Mouse (Mus musculus): ENCODE measurements around the gene Emc8.

Emc8 gene

DNA sequence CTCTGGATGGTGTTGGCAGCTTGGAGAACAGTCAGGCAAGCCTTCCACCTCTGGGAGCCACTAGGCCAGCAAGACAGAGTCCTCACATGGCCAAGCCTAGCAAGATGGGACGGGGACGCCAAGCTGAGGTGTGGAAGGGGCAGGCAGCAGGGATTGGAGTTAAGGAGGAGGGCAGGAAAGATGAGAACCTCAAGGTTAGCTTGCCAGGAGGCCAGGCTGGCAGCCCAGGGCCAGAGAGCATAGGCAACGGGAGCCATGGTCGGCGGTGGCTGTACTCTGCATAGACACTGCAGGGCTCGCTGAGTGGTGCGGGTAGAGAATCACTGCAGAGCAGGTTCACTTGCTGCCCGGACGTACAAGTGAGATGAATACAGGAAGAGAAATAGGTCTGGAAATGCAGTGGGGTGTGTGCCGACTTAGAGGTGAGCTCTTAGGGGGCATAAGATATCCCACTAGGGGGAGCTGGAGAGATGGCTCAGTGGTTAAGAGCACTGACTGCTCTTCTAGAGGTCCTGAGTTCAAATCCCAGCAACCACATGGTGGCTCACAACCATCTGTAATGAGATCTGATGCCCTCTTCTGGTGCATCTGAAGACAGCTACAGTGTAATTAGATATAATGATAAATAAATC, 26.2 kb downstream of the Emc8 start:
- DNase-seq (ENCODE audit: low read depth, low spot score), result no peak

DNA sequence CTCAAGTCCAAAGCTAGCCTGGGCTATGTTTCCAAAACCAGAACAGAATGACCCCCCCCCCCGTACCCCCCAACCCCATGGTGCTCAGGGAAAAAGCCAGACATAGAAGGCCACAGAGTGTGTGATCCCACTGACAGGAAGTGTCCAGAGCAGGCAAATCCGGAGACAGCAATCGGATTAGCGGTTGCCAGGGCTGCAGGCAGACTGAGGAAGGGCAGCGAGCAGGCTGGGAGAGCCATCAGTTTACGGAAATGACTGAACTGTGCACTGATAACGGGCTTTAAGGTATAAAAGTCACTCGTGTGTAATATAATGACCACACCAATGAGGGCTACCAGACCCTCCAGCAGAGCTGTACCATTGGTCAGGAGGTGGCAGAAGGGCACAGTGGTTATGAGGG, 27.1 kb downstream of the Emc8 start:
- DNase-seq (ENCODE audit: low read depth, low spot score), result no peak

DNA sequence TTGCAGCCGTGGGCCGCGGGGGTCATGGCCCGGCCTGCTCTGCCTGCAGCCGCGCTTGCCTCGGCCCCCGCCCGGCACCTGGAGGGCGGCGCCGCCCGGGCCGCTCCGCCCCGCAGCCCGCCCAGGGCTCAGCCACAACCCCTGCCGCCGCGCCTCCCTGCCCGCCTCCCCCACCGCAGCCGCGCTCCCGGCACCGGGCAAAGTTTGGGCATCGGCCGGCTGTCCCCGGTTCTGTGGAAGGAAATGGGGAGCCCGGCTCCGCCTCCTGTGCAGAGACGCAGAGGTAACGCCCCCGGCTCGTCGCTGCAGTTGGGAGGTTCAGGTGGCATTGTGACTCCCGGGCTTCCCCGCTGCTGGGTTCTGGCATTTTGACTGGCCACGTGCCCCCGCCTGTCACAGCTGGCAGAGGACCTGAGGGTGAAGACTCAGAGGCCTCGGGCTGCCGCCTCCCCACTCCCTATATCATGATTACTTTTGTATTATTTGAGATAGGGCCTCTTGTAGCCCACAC, 34.0 kb downstream of the Emc8 start:
- no peak for DNase-seq (ENCODE audit: low read depth, low spot score)

DNA sequence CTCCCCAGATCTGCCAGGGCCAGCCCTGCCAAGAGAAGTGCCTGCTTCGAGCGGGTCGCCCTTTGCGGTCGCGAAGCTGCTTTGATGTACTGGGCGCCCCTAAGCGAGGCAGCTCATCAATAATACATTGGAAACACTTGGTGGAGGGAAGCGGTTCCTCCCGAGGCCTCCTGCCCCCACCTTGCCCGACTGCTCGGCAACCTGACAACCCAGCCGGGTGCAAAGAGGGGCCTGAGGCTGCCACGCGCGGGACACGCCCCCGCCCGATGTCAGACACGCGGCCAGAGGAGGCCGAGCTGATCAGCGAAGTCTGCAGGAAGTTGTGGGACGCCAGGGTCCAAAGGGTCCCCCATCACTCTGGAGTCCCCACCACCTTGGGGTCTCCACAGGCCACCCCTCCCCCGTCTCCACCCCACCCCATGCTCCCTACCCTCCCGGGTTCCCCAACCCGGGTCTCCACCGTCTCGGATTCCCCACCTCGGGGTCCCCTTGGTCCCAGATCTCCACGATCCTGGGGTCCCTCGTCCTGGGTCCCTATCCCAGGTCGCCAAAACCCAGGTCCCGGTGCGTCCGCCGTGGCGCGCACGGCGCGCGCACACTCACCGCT, 34.6 kb downstream of the Emc8 start:
- no peak for DNase-seq (ENCODE audit: low read depth, low spot score)

DNA sequence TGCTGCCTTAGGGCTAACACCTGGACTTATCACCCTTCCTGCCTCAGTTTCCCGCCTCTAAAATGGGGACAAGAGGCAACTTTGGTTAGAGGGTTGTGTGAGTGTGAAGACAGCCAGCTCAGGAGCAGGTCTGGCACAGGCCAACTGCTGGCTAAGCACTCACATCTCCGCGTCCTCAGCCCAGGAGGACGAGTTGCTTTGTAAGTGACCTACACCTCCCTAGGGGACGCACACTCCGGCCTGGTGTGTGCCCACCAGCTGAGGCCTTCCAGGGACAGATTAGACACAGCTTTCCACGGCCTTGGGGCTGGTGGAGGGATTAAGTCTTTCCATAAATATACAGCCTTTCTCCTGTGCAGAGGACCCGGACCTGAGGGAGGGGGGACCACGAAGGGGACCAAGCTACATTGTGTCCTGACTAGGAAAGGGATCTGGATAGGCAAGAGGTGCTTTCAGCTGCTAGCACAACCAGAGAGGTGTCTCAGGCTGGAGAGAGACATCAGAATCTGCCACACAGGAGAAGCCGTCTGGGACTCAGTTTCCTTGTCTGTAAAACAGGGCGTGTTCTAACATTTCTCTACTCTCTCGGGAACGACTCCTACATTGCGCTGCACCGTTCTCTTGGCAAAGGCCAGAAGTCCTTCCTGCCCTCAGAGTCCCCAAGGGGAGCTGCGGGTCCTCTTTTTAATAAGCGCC, 35.3 kb downstream of the Emc8 start:
- no peak for DNase-seq (ENCODE audit: low read depth, low spot score)

DNA sequence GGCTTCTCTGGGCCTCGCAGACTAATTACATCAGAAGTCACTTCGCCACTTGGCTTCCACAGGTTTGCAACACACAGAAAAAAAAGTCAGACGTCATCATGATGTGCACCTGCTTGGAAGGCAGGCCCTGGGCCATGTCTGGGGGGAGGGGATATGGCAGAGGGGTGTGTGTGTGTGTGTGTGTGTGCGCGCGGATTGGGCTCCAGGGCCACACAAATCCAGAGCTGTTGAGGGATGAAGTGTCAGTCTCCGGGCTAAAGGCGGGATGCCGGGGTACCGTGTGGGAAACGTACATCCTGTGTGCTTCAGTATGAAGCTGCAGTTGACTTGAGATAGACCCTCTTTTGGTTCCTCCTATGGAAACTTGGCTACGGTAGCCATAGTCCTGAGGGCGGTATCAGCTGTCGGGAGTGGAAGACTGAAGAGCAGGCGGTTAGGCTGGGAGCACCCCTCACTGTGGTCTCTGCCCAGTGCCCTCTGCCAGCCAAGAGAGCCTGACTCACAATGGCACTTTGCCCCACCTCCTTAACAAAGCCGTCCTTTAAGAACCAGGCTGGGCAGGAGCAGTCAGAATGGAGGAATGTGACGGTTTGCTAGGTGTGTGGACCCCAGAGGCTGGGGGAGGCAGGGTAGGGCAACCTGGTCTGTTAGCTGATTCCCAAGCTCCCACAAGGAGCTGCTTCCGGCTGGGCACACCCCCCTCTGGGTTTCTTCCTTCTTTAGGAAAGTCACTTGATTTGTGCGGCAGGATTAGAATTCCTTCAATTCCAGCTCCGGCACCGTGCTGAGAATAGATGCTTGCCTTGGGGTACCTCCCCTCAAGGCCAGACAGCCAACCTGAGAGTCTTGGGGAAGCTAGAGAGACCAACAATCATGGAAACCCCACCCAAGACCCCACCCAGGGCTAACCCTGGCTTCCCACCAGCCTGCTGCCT, 36.7 kb downstream of the Emc8 start:
- no peak for DNase-seq (ENCODE audit: low read depth, low spot score)

DNA sequence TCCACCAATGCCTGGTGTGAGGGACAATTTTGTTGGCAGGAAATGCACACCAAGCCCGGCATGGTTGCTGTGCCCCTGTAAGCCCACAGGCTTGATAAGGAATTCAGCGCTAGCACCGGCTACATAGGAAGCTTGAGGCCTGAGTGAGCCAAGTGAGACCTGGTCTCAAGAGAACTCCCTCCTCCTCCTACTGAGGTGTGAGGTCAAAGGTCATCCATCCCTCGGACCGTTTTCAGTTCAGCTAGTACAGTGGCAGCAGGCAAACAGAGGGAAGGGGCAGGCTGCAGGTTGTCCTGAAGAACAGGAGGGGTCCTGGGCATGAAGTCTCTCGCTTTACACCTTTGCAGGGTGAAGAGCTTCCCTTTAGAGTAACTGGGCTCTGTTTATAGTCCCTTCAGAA, 37.5 kb downstream of the Emc8 start:
- no peak for DNase-seq (ENCODE audit: low read depth, low spot score)

DNA sequence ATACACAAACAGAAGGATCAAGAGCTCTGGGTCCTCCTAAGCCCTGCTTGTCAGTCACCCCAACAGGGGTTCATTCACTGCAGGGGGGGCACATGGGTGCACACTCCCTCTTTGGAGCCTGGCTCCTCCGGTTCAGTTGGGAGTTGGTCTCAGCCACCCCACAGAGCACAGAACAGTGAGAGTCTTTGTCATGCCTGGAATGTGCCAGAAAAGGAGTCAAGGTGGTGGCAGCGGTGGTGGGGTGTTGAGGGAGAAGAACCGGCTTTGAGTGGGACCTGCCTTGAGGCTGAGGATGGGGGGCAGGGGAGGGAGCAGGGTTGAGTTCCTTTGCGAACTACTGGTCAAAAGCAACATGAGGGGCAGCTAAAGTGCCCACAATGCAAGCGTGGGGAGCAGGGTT, 38.3 kb downstream of the Emc8 start:
- DNase-seq (ENCODE audit: low read depth, low spot score), result no peak

DNA sequence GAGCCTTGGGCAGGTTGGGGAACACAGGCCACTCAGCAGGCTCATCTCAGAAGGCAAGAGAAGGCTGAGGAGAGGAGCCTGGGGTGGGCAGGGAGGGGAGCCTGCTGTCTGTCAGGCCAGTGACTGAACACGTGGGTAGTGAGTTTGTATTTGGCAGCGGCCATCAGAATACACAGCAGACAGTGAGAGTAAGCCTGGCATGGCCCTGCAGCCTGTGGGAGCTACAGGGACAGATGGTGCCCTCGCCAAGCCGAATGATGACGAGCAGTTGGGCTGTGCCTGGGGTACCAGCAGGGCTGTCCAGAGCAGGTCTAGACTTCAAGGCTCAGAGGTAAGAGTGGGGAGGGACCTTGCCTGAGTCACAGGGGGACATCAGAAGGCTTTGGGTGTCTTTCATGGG, 41.1 kb downstream of the Emc8 start:
- DNase-seq (ENCODE audit: low read depth, low spot score), result no peak

DNA sequence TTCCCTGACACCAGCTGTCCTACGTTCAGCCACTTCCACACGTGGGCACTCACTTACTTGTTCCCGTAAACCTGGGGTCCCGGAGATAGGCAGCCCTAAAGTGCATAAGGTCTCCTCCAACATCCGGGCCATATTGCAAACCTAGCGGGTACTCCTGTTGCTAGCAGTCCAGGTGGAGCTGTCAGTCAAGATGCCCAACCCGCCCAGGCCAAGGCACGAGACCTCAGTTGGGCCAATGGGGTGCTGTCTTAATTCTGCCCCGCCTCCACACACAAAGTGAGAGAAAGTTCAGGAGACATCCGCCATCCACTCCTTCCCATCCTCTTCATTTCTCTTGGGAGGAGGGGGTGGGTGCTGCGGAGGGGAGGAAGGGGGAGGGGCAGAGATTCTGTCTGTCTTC, 41.9 kb downstream of the Emc8 start:
- no peak for DNase-seq (ENCODE audit: low read depth, low spot score)

DNA sequence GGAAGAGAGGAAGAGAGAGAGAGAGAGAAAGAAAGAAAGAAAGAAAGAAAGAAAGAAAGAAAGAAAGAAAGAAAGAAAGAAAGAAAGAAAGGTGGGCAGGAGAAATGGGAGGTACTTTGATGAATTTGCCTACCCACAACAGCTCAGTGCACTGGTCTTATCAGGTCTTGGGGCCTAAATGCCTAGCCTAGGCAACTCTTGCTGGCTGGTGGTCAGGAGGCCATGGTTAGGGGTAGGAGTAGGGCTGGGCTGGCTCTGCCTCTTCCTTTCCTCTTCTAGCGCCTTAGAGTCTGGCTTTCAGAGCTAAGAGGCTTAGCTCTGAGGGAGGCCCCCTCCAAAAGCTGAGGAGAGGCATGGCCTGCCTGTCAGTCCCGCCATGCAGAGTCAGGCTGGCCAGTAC, 44.8 kb downstream of the Emc8 start:
- no peak for DNase-seq (ENCODE audit: low read depth, low spot score)

DNA sequence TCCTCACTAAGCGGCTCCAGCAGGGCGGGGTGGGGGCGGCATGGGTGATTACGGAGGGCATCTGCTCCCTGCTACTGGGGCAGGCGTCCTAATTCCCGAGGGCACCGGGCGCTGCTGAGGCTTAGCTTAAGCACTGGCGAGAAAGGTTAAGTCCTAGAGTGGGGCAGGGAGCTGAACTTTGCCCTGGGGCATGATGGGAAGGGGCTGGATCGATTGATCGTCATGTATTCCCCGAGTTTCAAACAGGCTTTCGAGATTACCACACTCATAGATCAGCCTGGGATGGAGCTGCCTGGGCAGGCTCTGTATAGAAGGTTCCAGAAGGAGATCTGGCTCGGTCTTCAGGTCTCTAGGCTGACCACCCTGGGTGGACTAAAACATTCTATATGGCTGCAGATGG, 46.2 kb downstream of the Emc8 start:
- DNase-seq (ENCODE audit: low read depth, low spot score), result no peak

DNA sequence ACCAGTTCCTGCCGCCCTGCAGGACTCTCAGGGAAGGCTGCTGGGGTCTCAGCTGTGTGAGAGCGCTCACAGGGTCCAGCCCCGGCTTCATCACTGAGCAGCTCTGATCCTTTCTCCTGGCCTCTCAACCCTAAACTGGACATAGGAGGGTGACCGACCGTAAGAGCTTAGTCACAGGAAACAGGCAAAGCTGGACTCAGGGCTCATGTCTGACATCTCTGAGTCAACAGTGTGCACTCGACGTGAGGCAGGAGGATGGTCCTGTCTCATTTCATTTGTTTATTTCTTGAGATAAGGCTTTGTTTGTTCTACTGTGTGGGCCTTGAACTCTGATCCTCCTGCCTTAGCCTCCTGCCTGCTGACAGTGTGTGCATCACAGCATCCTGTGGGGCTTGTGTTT, 47.9 kb downstream of the Emc8 start:
- no peak for DNase-seq (ENCODE audit: low read depth, low spot score)

DNA sequence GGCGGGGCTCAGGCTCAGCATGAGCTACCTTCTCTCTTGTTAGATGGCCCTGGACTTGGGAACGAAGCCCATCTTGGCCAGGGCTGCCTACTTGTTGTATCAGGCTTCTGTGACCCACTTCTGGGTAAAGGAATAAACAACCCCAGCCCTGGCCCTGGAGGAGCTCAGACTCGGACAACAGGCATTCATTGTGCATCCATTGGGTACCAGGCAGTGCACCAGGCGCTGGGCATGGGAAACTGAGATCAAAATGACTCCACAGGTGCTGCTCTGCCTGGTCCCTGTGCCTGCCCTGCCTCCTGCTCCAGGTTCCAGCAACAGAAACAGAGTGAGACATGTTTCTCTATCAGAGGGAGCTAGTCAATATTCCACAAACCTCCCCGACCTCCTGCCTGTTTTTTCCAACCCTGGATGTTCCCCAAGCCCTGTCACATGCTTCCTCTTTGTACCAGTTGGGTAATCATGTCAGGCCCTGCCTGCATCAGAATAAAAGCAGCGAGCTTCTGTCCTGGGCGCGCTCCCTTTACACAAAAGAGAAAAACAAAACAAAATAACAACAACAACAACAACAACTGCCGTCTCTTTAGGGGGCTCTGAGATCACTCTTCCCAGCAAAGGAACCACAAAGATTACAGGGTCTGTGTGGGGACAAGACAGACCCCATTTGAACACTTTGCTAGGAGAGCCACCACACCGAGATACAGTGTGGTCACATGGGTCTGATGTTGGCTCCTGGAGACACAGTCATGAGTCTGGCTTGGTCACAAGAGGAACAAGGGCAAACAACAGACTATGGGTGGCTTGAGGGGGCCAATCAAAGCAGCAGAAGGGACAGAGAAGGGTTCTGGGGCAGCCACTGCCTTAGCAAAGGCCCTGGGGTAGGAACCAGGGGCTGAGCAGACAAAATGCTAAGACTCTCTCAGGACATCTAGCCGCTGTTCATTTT, 48.9 kb downstream of the Emc8 start:
- no peak for DNase-seq (ENCODE audit: low read depth, low spot score)

DNA sequence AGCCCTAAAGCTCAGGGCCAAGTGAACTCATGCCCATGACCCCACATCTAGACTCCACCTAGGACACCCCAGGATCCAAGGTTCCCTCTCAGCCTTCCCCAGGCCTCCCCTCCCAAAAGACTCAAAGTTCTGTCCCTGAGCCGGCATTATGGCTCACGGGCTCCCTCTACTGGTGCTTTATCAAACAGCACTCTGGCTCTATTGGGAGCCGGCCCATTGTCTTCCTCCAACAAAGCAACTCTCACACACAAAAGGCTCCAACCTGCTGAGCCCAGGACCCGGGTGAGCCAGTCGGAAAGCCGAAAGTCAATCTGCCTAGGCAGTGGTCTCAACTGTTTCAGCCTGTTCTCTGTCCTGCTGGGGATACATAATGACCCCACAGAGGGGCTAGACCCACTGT, 50.3 kb downstream of the Emc8 start:
- DNase-seq (ENCODE audit: low read depth, low spot score), result no peak

DNA sequence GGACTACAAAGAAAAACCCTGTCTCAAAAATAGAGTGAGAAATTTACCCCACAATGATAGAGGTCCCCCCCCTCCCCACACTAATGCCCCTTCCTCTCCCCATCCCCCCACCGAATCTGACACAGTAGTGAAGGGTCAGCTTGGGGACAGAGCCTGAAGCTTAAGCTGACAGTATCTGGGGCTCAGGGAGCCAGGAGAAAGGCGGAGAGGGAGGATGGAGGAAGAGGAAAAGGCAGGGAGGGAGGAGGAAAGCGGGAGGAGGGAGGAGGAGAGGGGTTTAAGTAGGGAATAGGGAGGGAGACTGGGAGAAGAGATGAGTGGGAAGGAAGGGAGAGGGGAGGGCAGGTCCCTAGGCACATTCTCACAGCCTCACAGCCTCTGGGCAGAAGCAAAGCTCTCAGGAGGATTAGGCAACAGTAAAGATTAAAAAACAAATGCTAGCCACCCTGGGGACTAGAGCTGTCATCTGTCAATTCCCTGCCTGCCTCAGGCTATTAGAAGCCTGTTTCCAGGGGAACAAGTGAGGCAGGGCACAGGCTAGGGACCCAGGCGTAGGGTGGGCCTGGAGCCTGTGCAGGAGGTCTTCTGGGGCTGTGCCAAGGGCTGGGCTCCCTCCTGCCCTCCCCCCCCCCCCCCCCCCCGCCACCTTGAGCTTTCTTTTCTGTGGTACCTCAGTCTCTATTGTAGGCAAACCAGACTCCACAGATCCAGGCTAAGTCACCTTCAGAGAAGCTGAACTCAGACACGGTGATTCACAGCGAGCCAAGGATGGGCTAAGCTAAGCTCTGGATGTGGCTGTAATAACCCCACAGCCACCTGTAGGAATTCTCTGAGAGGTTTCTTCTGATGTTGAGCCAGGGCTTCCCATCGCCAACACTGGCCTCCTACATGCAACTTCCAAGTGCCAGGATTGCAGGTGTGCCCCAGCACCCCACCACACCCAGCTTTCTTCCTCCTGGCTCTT, 51.4 kb downstream of the Emc8 start:
- DNase-seq (ENCODE audit: low read depth, low spot score), result no peak

DNA sequence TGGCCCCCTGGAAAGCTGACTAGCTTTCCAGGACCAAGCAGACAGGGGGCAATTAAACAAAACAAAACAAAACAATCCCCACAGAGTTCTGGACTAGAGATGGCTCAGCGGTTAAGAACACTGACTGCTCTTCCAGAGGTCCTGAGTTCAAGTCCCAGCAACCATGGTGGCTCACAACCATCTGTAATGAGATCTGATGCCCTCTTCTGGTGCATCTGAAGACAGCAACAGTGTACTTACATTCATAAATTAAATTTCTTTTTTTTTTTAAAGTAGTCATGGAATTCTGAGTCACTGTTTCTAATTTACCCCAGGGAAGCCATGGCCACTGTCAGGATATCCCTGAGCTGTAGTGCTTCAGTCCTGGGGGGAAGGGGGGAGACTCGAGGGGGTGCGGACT, 53.9 kb downstream of the Emc8 start:
- DNase-seq (ENCODE audit: low read depth, low spot score), result no peak

DNA sequence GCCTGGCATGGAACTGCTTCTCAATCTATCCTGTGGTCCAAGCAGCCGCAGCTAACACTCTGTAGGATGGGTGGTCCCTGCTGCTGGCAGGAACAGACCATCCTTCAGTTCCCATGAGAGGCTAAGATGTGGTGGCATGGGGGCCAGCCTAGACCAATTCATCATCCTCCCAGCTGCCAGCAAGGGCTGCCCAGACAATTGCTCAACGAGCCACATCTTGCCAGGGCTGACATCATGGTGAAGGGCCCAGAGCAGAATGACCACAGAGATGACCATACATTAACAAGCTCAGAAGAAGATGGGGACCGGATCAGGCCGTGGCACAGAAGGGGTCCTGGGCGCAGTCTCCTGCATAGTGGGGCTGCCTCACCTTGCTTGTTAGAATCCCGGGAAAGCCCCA, 57.5 kb downstream of the Emc8 start:
- no peak for DNase-seq (ENCODE audit: low read depth, low spot score)

DNA sequence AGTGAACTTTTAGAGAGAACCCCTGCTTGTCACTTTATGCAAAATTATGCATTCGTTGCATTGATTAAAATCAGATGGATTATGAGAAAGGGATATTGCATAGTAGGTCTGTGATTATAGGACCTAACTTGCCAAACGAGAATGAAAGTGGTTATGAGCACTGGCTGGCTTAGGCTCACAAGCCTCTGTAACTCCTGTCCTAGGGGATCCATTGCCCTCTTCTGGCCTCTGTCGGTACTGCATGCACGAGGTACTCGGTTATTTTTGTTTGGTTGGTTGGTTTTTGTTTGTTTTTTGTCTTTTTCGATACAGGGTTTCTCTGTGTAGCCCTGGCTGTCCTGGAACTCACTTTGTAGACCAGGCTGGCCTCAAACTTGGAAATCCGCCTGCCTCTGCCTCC, 60.5 kb downstream of the Emc8 start:
- DNase-seq (ENCODE audit: low read depth, low spot score), result no peak

DNA sequence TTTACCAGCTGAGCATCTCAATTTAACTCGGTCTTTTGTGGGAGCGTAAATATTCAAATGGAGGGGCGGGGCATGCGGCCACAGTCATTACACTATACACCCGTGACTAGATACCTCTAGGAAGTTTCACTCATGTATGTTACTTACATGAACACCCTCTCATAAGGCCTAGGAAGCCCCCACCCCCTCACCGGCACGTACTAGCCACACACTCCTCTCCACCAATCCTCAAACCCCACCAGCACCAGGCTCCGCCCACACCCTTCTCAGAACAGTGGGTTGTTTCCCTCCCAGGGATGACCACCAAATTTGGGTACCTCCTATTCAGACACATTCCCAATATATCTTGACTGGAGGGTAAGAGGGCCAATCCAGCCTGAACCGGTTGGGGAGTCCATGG, 60.9 kb downstream of the Emc8 start:
- DNase-seq (ENCODE audit: low read depth, low spot score), result no peak

Measured in brain, embryonic 18.5 days (tissue).